Mouse (Mus musculus) bone marrow, adult 2 months (tissue): ENCODE measurements at regions not wholly inside any gene's neighbourhood (a gene's known extent, or its start where the extent isn't known, plus 50 kb on each side); places are given as distances from the start of the nearest gene placed in this dataset.
"Not testable (repeated sequence)": the region's sequence is repeated elsewhere in the genome, so short reads cannot be mapped to it uniquely, and the experiment has no call there.

ENCODE experiments used
- CTCF ChIP-seq: fragments of 200-500 bp; IDR thresholded peaks from 2 replicates; pipeline ENCODE4 v1.5.1; 2011; ENCODE audit warnings: low read length, control low read depth; ENCODE audit not compliant: control insufficient read depth, insufficient read depth
- POLR2A ChIP-seq: fragments of 200-500 bp; IDR thresholded peaks from 2 replicates; pipeline ENCODE4 v1.6.1; 2011; ENCODE audit warnings: low read depth, mild to moderate bottlenecking, control low read depth, low read length, borderline replicate concordance; ENCODE audit not compliant: control insufficient read depth

- TF ChIP-seq CTCF, POLR2A: not testable (repeated sequence)
These were observed 655.0 kb upstream of the Intu start for GRCm38 (mm10) chr3:39876046-39876445.
